Mouse (Mus musculus) kidney, embryonic 14.5 days (tissue): ENCODE data around the gene Irf3. TPM values are rescaled to one million over a fixed set of nuclear protein-coding genes. Genes with fewer than 3 reads are reported as not detected.
"Not testable (repeated sequence)": the region's sequence is repeated elsewhere in the genome, so short reads cannot be mapped to it uniquely, and the experiment has no call there.

Source experiments
- ATAC-seq: fragments of 200-750 bp; cut with Nextera tagmentation; 2 replicates; pipeline ENCODE4 v1.8.0; 2017; ENCODE audit warnings: moderate number of reproducible peaks, mild to moderate bottlenecking, moderate TSS enrichment, moderate library complexity; ENCODE audit not compliant: low FRiP score, low TSS enrichment
- H3K27ac ChIP-seq: fragments of 300-500 bp; sonication (generic); 2 replicates; pipeline ENCODE4 v1.5.1; 2014; ENCODE audit warnings: low read depth, mild to moderate bottlenecking, low read length, moderate library complexity, mixed read lengths
- H3K27me3 ChIP-seq: fragments of 300-500 bp; sonication (generic); 2 replicates; pipeline ENCODE4 v1.6.1; 2014; ENCODE audit warnings: mild to moderate bottlenecking, low read length; ENCODE audit not compliant: control insufficient read depth, insufficient read depth
- H3K36me3 ChIP-seq: fragments of 300-500 bp; sonication (generic); 2 replicates; pipeline ENCODE4 v1.6.1; 2014; ENCODE audit warnings: low read length, mixed read lengths; ENCODE audit not compliant: control insufficient read depth, insufficient read depth
- H3K4me1 ChIP-seq: fragments of 300-500 bp; sonication (generic); 2 replicates; pipeline ENCODE4 v1.6.1; 2014; ENCODE audit warnings: low read length, mixed read lengths; ENCODE audit not compliant: control insufficient read depth, insufficient read depth
- H3K4me2 ChIP-seq: fragments of 300-500 bp; sonication (generic); replicated peaks from 2 replicates; pipeline ENCODE4 v1.6.1; 2014; ENCODE audit warnings: low read depth, mild to moderate bottlenecking, low read length
- H3K4me3 ChIP-seq: fragments of 300-500 bp; sonication (generic); 2 replicates; pipeline ENCODE4 v1.5.1; 2014; ENCODE audit warnings: mild to moderate bottlenecking, low read length
- H3K9ac ChIP-seq: fragments of 300-500 bp; sonication (generic); 2 replicates; pipeline ENCODE4 v1.6.1; 2014; ENCODE audit warnings: low read depth, mild to moderate bottlenecking, low read length, moderate library complexity
- H3K9me3 ChIP-seq: fragments of 300-500 bp; sonication (generic); 2 replicates; pipeline ENCODE4 v1.6.1; 2016; ENCODE audit warnings: low read length; ENCODE audit not compliant: control insufficient read depth
- WGBS: fragments of 180-500 bp; shearing (Covaris S2); extraction: QIAGEN DNeasy Blood & Tissue Kit; methylation state at CpG from one replicate; pipeline ENCODE4 v1.1.7; 2014; 5-methylcytosine and 5-hydroxymethylcytosine counted together
- polyA plus RNA-seq: library from polyadenylated mRNA; unstranded; fragments of >200 nt; fragmentation: Nextera tagmentation; extraction: Ambion mirVana; gene quantifications from 2 replicates; pipeline ENCODE4 v1.2.1, GENCODE M21; 2014

Irf3 gene
- polyA plus RNA-seq, 1 experiment from 2014 or later = 81.6 TPM

DNA sequence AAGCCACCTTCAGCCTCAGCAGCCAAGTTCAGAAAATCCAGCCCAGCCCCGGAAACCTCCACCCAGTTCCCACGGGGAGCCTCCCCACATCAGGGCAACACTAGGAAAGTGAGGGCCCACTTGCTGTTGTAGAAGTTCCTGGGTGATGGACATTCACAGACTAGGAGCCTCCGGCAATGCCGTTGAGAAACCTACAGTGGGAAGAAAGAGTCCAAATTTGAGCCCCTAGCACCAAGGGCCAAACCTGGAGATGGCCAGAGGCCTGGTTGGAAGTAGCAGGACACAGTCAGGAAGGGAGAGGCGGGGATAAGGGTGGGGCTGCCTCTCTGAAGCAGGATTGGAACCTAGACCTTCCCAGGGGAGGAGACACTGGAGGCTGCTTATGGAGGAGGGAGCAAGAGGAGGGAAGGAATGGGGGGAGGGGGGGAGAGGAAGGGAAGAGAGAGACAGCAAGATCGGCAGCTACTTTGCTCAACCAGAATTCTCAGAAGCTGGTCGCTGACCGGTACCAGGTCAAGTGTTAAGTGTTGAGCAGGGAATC, 21.7 kb downstream of the Irf3 start:
- H3K4me1 ChIP-seq = peaks cover 20% of the 10 kb centered on the region; the same call in 1 of the 2 replicates
- H3K4me2 ChIP-seq = peak overlapping the region; percentile 68
- peak overlapping the region; percentile 52; the same call in 1 of the 2 replicates for H3K27ac ChIP-seq
- no peaks in the 10 kb centered on the region for H3K36me3 ChIP-seq
- no peaks in the 10 kb centered on the region for H3K27me3 ChIP-seq
- 26% methylated on average over 8 of the region's 8 CpGs for WGBS
- peak overlapping the region; percentile 23; the same call in 1 of the 2 replicates for H3K9ac ChIP-seq
- ATAC-seq = no peak
- peak overlapping the region; percentile 84 for H3K4me3 ChIP-seq
- no peaks in the 10 kb centered on the region for H3K9me3 ChIP-seq

DNA sequence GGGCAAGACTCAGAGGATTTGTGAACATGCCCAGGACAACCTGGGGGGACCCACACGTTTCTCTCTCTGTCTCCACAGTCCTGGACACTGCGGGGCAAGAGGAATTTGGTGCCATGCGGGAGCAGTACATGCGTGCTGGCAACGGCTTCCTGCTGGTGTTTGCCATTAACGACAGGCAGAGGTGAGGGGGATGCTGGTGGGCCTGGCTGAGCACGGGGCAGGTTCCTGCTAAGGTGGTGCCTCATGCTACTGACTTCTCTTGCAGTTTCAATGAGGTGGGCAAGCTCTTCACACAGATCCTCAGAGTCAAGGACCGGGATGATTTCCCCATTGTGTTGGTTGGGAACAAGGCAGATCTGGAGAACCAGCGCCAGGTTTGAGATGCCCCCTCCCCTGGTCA, 22.8 kb downstream of the Irf3 start:
- H3K9ac ChIP-seq = no peak overlapping the region
- H3K27me3 ChIP-seq = no peaks in the 10 kb centered on the region
- no peaks in the 10 kb centered on the region for H3K9me3 ChIP-seq
- no peak overlapping the region for H3K4me2 ChIP-seq
- H3K4me1 ChIP-seq = peaks cover 11% of the 10 kb centered on the region; the same call in 1 of the 2 replicates
- no peak overlapping the region for H3K4me3 ChIP-seq
- no peaks in the 10 kb centered on the region for H3K36me3 ChIP-seq
- 78% methylated on average over 9 of the region's 9 CpGs for WGBS
- ATAC-seq = no peak
- no peak overlapping the region for H3K27ac ChIP-seq

DNA sequence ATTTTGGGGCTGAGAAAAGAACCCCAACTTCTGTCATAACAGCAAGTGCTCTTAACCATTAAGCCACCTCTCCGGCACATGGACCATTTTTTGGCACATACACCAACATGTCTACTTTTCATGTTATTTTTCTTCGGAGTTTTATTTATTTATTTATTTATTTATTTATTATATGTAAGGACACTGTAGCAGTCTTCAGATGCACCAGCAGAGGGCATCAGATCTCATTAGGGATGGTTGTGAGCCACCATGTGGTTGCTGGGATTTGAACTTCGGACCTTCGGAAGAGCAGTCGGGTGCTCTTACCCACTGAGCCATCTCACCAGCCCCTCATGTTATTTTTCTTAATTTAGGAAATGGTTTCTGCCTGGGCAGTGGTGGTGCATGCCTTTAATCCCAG, 26.3 kb downstream of the Irf3 start:
- H3K4me1 ChIP-seq, ATAC-seq, H3K9ac ChIP-seq, H3K27me3 ChIP-seq, H3K9me3 ChIP-seq, H3K27ac ChIP-seq, H3K4me3 ChIP-seq, H3K4me2 ChIP-seq: not testable (repeated sequence)
- WGBS = 76% methylated on average over 5 of the region's 5 CpGs
- H3K36me3 ChIP-seq = peaks cover 17% of the 10 kb centered on the region

DNA sequence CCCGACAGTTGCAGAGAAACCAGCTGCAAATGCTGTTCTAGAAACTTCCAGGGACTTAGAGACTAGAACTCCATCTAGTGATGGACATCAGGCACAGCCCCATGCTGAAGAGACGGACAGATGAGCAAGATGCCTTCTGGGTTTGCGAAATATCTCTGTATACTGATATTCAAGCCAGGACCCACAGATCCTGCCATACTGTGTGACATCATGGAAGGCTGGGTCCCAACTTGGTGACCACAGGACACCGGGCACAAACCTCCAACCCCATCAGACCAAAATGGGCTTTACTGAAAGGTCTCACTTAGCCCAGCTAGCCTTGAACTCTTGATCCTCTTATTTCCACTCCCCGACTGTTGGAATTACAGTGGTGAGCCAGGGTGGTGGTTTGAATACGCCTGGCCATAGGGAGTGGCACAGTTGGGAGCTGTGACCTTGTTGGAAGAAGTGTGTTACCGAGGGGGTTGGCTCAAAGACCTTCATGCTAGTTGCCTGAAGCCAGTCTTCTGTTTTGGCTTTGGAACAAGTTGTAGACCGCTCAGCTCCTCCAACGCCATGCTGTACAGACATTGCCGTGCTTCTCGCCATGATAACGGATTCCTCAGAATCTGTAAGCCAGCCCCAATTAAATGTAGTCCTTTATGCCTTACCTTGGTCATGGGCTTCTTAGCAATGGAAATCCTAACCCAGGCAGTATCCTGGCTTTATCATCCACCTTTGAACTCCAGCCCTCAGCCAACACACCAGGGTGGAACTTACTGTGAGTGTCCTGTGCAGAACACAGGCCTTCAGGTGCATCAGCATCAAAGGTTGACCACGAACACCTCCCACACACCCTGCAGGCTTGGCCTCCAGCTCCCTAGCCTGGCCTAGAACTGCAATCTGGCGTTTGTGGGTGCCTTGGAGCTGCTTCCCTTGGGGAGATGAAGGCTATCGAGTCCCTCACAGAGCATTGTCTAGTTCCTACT, 27.1 kb downstream of the Irf3 start:
- Histone ChIP-seq H3K9ac (no peak overlapping the region), H3K4me1 (peaks cover 2% of the 10 kb centered on the region; the same call in 1 of the 2 replicates), H3K36me3 (peaks cover 24% of the 10 kb centered on the region), H3K27ac (no peak overlapping the region), H3K4me2 (no peak overlapping the region), H3K27me3 (no peaks in the 10 kb centered on the region), H3K4me3 (no peak overlapping the region), H3K9me3 (no peaks in the 10 kb centered on the region)
- WGBS = 87% methylated on average over 15 of the region's 15 CpGs
- ATAC-seq = no peak

DNA sequence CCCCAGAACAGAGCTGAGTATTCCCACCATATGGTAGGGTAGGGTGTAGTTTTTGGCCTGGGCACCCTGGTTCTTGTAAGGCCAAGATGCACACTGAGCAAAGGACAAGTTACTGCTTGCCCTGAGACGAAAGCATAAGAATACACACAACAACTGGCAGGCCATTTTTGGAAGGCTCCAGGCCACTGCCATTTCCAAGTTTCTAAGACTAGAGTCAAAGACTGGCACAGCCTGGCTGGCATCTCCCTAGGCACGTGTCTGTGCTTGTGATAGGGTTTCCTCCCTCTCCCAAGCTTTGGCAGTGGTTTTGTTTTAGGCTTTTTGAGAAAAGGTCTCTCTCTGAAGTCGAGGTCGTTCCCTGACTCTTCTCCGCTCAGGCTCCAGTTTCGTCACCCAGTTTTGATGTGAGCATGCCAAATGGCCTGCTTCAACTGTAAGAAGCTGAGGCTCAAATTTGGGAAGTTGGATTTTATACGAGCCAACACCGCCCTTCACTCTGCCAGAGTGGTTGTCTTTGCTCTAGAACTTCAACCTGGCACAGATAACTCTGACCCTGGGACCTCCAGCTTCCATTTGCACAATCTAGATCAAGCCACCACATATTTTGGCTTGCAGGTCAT, 28.3 kb downstream of the Irf3 start:
- H3K27ac ChIP-seq = no peak overlapping the region
- WGBS = 72% methylated on average over 8 of the region's 8 CpGs

DNA sequence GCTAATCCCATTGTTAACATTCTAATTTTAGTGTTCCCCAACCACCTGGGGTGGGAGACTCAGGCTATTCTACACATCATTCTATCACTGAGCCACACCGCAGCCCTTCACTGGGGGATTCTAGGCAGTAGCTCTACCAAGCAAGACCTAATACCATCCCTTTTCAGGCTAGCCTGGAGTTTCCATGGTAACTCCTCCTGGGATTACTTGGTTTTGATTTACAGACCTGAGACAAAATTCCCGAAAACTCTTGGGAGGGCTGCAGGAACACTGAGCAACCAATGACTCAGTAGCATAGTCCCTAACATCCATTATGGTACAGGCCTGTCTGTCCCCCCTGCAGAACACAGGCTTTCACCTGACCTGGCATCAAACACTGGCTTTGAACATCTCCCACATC, 28.8 kb downstream of the Irf3 start:
- Histone ChIP-seq H3K27ac (no peak overlapping the region), H3K4me1 (no peaks in the 10 kb centered on the region), H3K27me3 (no peaks in the 10 kb centered on the region), H3K4me2 (no peak overlapping the region), H3K36me3 (peaks cover 41% of the 10 kb centered on the region), H3K9ac (no peak overlapping the region), H3K4me3 (no peak overlapping the region), H3K9me3 (no peaks in the 10 kb centered on the region)
- 59% methylated on average over 2 of the region's 2 CpGs for WGBS
- no peak for ATAC-seq

More for the DNA sequence above, 28.3 kb downstream of the Irf3 start:
- Histone ChIP-seq H3K27me3 (no peaks in the 10 kb centered on the region), H3K4me3 (no peak overlapping the region), H3K9me3 (no peaks in the 10 kb centered on the region), H3K9ac (no peak overlapping the region), H3K36me3 (peaks cover 36% of the 10 kb centered on the region), H3K4me2 (no peak overlapping the region), H3K4me1 (no peaks in the 10 kb centered on the region)
- ATAC-seq = no peak

DNA sequence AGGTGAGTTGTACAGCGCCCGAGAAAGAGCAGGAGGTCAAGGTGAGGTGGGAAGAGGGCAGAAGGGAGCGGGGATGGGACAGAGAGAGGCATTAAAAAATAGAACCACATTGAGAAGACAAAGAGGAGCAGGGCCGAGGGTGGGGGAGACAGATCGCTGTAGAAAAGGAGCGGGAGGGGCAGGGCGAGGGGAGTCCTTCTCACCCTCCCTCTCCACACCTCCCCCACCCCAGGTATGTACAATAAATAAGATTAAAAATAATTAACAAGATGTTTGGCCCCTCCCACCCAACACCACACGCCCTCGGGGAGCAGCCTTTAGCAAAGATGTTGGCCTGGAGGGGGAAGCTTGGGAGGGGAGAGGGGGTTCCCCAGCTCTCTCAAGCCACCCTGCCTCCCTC, 30.3 kb downstream of the Irf3 start:
- no peaks in the 10 kb centered on the region for H3K9me3 ChIP-seq
- 89% methylated on average over 9 of the region's 9 CpGs for WGBS
- H3K27me3 ChIP-seq = no peaks in the 10 kb centered on the region
- H3K4me1 ChIP-seq = no peaks in the 10 kb centered on the region
- peaks cover 56% of the 10 kb centered on the region for H3K36me3 ChIP-seq
- H3K4me2 ChIP-seq = no peak overlapping the region
- H3K4me3 ChIP-seq = no peak overlapping the region
- H3K9ac ChIP-seq = no peak overlapping the region
- ATAC-seq = no peak
- no peak overlapping the region for H3K27ac ChIP-seq

DNA sequence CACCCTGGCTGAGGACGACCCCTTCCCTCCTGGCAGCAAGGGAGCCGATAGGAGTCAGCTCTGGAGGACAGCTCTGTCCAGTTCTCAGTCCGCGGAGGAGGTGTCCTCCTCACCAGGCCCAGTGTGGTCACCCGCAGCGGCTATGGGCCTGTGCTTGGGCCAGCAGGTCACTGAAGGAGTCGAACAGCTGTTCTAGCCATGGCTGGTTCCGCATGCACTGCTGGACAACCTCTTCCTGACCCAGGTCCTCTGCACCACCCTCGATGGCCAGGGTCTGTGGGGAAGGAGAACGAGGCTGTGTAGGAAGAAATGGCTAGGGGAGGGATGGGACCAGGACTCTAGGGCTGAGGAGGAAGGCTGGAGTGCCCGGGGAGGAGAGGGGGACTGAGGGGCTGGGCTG, 30.9 kb downstream of the Irf3 start:
- peaks cover 62% of the 10 kb centered on the region for H3K36me3 ChIP-seq
- H3K9me3 ChIP-seq = no peaks in the 10 kb centered on the region
- no peak overlapping the region for H3K9ac ChIP-seq
- WGBS = 82% methylated on average over 11 of the region's 11 CpGs
- H3K27ac ChIP-seq = no peak overlapping the region
- no peak for ATAC-seq
- H3K4me2 ChIP-seq = no peak overlapping the region
- H3K4me3 ChIP-seq = no peak overlapping the region
- H3K27me3 ChIP-seq = no peaks in the 10 kb centered on the region
- H3K4me1 ChIP-seq = no peaks in the 10 kb centered on the region

DNA sequence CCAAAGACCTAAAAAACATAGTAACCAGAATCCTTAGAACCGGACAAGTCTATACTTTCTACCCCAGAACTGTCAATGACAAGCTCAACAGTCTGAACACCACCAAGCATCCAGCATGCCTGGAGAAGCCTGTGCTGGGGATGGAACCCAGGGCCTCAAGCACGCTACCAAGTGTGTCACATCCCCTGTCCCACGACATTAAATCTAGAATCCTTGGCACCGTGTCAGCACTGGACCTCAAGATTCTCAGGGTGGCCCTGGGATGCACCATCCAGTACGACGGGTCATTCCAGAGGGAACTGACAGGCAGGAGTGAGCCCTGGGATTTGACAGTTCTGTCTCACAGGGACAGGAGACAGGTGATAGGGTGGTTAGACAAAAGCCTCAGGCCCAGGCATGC, 32.5 kb downstream of the Irf3 start:
- no peak overlapping the region for H3K27ac ChIP-seq
- no peak for ATAC-seq
- H3K9ac ChIP-seq = no peak overlapping the region
- no peaks in the 10 kb centered on the region for H3K4me1 ChIP-seq
- H3K4me2 ChIP-seq = no peak overlapping the region
- no peaks in the 10 kb centered on the region for H3K9me3 ChIP-seq
- H3K4me3 ChIP-seq = no peak overlapping the region
- H3K36me3 ChIP-seq = peaks cover 78% of the 10 kb centered on the region
- WGBS = 87% methylated on average over 6 of the region's 6 CpGs
- H3K27me3 ChIP-seq = no peaks in the 10 kb centered on the region
